Mouse (Mus musculus) limb, embryonic 11.5 days (tissue): ENCODE measurements around the gene Wdr18. TPM values are rescaled to one million over a fixed set of nuclear protein-coding genes. Genes with fewer than 3 reads are reported as not detected.

Experiments
- ATAC-seq: fragments of 200-750 bp; cut with Nextera tagmentation; 2 replicates; pipeline ENCODE4 v1.8.0; 2017; ENCODE audit warnings: low read depth; ENCODE audit not compliant: insufficient number of reproducible peaks, low FRiP score, low TSS enrichment
- DNase-seq: peaks from one replicate; pipeline ENCODE4 v3.0.0-alpha.2; 2015; ENCODE audit warnings: low spot score
- H3K27ac ChIP-seq: fragments of 300-500 bp; sonication (generic); replicated peaks from 2 replicates; pipeline ENCODE4 v1.5.1; 2014; ENCODE audit warnings: low read depth, mild to moderate bottlenecking, low read length
- H3K27me3 ChIP-seq: fragments of 300-500 bp; sonication (generic); 2 replicates; pipeline ENCODE4 v1.6.1; 2014; ENCODE audit warnings: mild to moderate bottlenecking, low read length, mixed read lengths; ENCODE audit not compliant: control insufficient read depth, insufficient read depth
- H3K36me3 ChIP-seq: fragments of 300-500 bp; sonication (generic); 2 replicates; pipeline ENCODE4 v1.6.1; 2014; ENCODE audit warnings: mild to moderate bottlenecking, low read length, moderate library complexity, mixed read lengths; ENCODE audit not compliant: control insufficient read depth, insufficient read depth
- H3K4me1 ChIP-seq: fragments of 300-500 bp; sonication (generic); 2 replicates; pipeline ENCODE4 v1.6.1; 2014; ENCODE audit warnings: low read length, mixed read lengths; ENCODE audit not compliant: control insufficient read depth, insufficient read depth
- H3K4me2 ChIP-seq: fragments of 300-500 bp; sonication (generic); 2 replicates; pipeline ENCODE4 v1.6.1; 2014; ENCODE audit warnings: low read depth, mild to moderate bottlenecking, moderate library complexity; ENCODE audit not compliant: severe bottlenecking
- H3K4me3 ChIP-seq: fragments of 300-500 bp; sonication (generic); 2 replicates; pipeline ENCODE4 v1.5.1; 2014; ENCODE audit warnings: low read depth, low read length
- H3K9ac ChIP-seq: fragments of 300-500 bp; sonication (generic); 2 replicates; pipeline ENCODE4 v1.6.1; 2014; ENCODE audit warnings: mild to moderate bottlenecking, low read length
- H3K9me3 ChIP-seq: fragments of 300-500 bp; sonication (generic); 2 replicates; pipeline ENCODE4 v1.6.1; 2016; ENCODE audit warnings: low read length; ENCODE audit not compliant: control insufficient read depth
- WGBS: fragments of 180-500 bp; shearing (Covaris S2); extraction: QIAGEN DNeasy Blood & Tissue Kit; methylation state at CpG from one replicate; pipeline ENCODE4 v1.1.7; 2014; 5-methylcytosine and 5-hydroxymethylcytosine counted together
- polyA plus RNA-seq: library from polyadenylated mRNA; unstranded; fragments of >200 nt; fragmentation: Nextera tagmentation; extraction: Ambion mirVana; gene quantifications from 2 replicates; pipeline ENCODE4 v1.2.1, GENCODE M21; 2014

Wdr18 gene
- polyA plus RNA-seq, 1 experiment from 2014 or later = 144 TPM

DNA sequence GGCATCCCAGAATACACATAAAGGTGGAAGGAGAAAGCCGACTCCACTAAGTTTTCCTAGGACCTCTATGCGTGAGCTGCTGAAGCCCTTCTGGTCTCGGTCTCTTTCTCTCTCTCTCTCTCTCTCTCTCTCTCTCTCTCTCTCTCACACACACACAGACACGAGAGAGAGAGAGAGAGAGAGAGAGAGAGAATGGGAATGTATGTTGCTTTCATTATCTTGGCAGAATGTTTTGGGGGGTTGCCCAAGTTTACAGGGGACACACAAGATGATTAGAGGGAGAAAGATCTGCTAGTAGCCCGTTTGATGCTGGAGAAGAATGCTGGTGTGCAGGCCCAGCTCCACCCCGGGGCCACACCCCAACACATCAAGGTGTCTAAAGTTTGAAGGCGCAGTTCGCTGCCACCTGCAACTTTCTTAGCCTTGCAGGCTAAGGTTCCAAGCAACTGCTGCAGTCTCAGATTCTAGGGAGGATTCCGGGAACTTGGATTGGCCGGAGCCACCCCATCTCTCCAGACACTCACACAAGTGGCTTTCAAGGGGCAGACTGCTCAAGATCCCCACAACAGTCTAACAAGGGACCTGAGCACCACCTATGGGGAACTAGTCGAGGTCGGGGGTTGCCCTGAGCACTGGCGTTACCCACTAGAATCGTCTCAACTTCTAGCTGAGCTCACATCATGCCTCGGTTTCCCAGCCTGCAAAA lies 34.0 kb upstream of the Wdr18 start:
- Histone ChIP-seq H3K27ac (0 out of 2 replicates have a peak overlapping the region, but pooled peaks have one; percentile 3), H3K9ac (peak overlapping the region; percentile 95), H3K27me3 (peaks cover 23% of the 10 kb centered on the region), H3K4me1 (peaks cover 29% of the 10 kb centered on the region), H3K4me2 (peak overlapping the region; percentile 81), H3K36me3 (peaks cover 4% of the 10 kb centered on the region; the same call in 1 of the 2 replicates), H3K9me3 (peaks cover 3% of the 10 kb centered on the region; the same call in 1 of the 2 replicates), H3K4me3 (peak overlapping the region; percentile 98)
- WGBS = 14% methylated on average over 15 of the region's 15 CpGs
- ATAC-seq (no peak), DNase-seq (peak; percentile 56)

- ATAC-seq = peak; percentile 74
- Histone ChIP-seq H3K9me3 (peaks cover 3% of the 10 kb centered on the region; the same call in 1 of the 2 replicates), H3K27ac (peak within 1 kb of the TSS; percentile 91), H3K9ac (peak within 1 kb of the TSS; percentile 95), H3K36me3 (peaks cover 7% of the 10 kb centered on the region; the same call in 1 of the 2 replicates), H3K4me1 (peaks cover 28% of the 10 kb centered on the region), H3K4me2 (peak within 1 kb of the TSS; percentile 81), H3K27me3 (peaks cover 16% of the 10 kb centered on the region), H3K4me3 (peak within 1 kb of the TSS; percentile 98)
- DNase-seq = peak; percentile 95
- under 1% methylated on average over 63 of the region's 63 CpGs for WGBS
Measured at GRCm38 (mm10) chr10:79926491-79927323, 33.2 kb upstream of the Wdr18 start, which contains the start of gene Arid3a. Gene Arid3a (plus strand): TSS chr10:79927043.

DNA sequence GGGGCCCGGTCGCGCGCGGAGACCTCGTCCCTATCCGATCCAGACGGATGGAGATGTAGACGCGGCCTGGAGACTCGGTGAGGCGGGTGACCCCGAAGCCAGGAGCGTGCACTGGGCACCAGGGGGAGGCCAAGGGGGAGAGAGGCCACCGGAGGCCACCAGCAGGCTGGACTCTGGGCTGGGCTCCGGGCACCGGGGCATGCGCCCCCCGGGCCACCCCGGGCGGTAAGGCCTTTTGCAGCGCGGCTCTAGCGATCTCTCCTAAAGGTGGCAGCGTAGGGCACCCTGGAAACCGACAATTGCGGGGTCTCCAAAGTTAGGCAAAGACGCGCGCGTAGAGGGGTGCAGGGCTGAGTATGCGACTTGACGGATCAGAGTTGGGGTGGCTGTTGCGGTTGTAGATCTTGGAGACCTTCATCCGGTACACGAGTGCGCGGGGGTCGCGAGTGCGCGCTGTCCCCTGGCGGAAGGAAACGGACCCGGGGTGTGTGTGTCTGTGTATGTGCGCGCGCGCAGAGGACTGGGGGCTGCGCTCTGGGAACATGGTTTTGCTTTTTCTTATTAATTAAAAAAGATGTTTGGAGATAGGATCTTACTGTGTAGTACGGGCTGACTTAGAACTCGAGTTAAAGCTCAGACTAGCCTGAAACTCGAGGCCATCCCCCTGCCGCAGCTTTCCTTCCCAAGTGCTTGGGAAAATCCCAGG lies 32.5 kb upstream of the Wdr18 start:
- H3K4me1 ChIP-seq = peaks cover 34% of the 10 kb centered on the region

GRCm38 (mm10) chr10:79928030-79928694 lies 31.8 kb upstream of the Wdr18 start:
- Histone ChIP-seq H3K9ac (peak overlapping the region; percentile 95), H3K4me3 (peak overlapping the region; percentile 98), H3K27me3 (peaks cover 2% of the 10 kb centered on the region; the same call in 1 of the 2 replicates), H3K4me1 (peaks cover 41% of the 10 kb centered on the region), H3K27ac (peak overlapping the region; percentile 91), H3K4me2 (peak overlapping the region; percentile 81), H3K36me3 (peaks cover 7% of the 10 kb centered on the region; the same call in 1 of the 2 replicates), H3K9me3 (no peaks in the 10 kb centered on the region)
- under 1% methylated on average over 28 of the region's 29 CpGs for WGBS
- DNase-seq (peak; percentile 76), ATAC-seq (no peak)

More for the DNA sequence above, 32.5 kb upstream of the Wdr18 start:
- peak; percentile 15; the same call in 1 of the 2 replicates for ATAC-seq
- Histone ChIP-seq H3K9me3 (peaks cover 2% of the 10 kb centered on the region; the same call in 1 of the 2 replicates), H3K27ac (peak overlapping the region; percentile 91), H3K27me3 (peaks cover 8% of the 10 kb centered on the region), H3K36me3 (peaks cover 7% of the 10 kb centered on the region; the same call in 1 of the 2 replicates), H3K9ac (peak overlapping the region; percentile 95), H3K4me2 (peak overlapping the region; percentile 81), H3K4me3 (peak overlapping the region; percentile 98)
- DNase-seq = peak; percentile 80
- WGBS = under 1% methylated on average over 54 of the region's 54 CpGs

DNA sequence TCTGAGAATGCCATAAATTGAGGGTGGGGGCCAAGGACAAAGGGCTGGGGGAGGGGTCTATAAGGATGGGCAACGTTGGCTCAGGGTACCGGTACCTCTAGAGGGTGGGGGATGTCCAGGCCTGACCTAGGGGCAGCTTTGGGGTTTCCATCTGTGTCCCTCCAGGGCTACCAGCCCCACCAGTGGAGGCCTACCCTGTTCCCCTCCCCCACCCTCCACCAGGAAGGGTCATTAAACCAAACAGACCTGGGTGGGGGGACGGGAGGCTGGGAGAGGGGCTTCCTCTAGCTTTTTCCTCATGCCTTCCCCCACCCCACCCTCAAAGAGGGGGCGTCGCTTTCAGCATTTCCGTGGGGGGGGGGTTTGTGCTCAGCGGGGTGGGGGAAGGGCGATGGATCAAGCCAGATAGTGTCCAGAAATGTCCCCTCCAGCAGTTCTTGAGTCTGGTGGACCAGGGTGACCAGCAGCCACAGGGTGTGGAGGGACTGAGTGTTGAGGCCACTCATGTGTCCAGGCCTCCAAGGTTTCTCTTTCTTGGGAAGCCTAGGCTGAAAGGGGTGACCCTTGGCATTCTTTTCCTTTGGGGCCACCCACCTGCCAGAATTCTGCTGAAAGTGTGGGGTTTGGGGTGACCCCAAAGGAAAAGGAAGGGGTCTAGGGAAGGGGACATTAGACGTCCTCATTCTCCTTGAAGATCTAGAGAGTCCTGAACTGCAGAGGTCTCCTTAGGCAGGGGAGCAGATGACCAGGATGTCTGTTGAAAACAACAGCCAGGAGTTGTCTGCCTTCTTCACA lies 30.8 kb upstream of the Wdr18 start:
- H3K9ac ChIP-seq = peak overlapping the region; percentile 60
- H3K4me3 ChIP-seq = peak overlapping the region; percentile 98
- peak overlapping the region; percentile 81 for H3K4me2 ChIP-seq
- H3K4me1 ChIP-seq = peaks cover 50% of the 10 kb centered on the region
- H3K27ac ChIP-seq = peak overlapping the region; percentile 91
- no peaks in the 10 kb centered on the region for H3K27me3 ChIP-seq
- no peaks in the 10 kb centered on the region for H3K9me3 ChIP-seq
- WGBS = 8% methylated on average over 9 of the region's 9 CpGs
- ATAC-seq (no peak), DNase-seq (peak; percentile 57)
- peaks cover 7% of the 10 kb centered on the region; the same call in 1 of the 2 replicates for H3K36me3 ChIP-seq

GRCm38 (mm10) chr10:79929967-79930825 lies 29.8 kb upstream of the Wdr18 start:
- WGBS = 88% methylated on average over 18 of the region's 18 CpGs
- Histone ChIP-seq H3K27me3 (no peaks in the 10 kb centered on the region), H3K9me3 (no peaks in the 10 kb centered on the region), H3K4me1 (peaks cover 54% of the 10 kb centered on the region), H3K4me2 (peak overlapping the region; percentile 22; the same call in 1 of the 2 replicates), H3K36me3 (peaks cover 12% of the 10 kb centered on the region), H3K4me3 (no peak overlapping the region), H3K9ac (no peak overlapping the region), H3K27ac (no peak overlapping the region)
- DNase-seq (no peak), ATAC-seq (no peak)
